8 mouse cellular contexts compared by ENCODE assay signal in genomic region chr19:29066981-29067471, GRCm38 (mm10). TPM values are rescaled to one million over a fixed set of nuclear protein-coding genes. Genes with fewer than 3 reads are reported as not detected.
DNase-seq lines count a peak whose midpoint lies in the region; ATAC-seq and TF ChIP-seq lines count a peak whose summit lies in the region.

No protein-coding gene starts in this region.

- ATAC-seq in common myeloid progenitor, adult 5-6 weeks (replicated peaks; ENCODE audit: low read depth, poor library complexity, severe bottlenecking) = peak; percentile 82
- peak; percentile 47 for ATAC-seq in intestine, postnatal 0 days
- ATAC-seq in lung, embryonic 14.5 days (ENCODE audit: insufficient read depth) = peak; percentile 68
- no peak for ATAC-seq in neural tube, embryonic 14.5 days (ENCODE audit: low read depth)

- no peaks in the 10 kb centered on the region for H3K27me3 ChIP-seq in intestine, postnatal 0 days (replicated peaks; ENCODE audit: control insufficient read depth, insufficient read depth, low read length)
- H3K27me3 ChIP-seq in lung, embryonic 14.5 days (ENCODE audit: insufficient read depth, low read length) = no peaks in the 10 kb centered on the region
- no peaks in the 10 kb centered on the region for H3K27me3 ChIP-seq in neural tube, embryonic 14.5 days (ENCODE audit: control insufficient read depth, insufficient read depth, low read length)

- WGBS in intestine, postnatal 0 days = 7% methylated on average over 11 of the region's 11 CpGs
- WGBS in lung, embryonic 14.5 days = 9% methylated on average over 11 of the region's 11 CpGs
- WGBS in neural tube, embryonic 14.5 days = 13% methylated on average over 11 of the region's 11 CpGs

- 0 out of 2 replicates have a peak overlapping the region, but pooled peaks have one; percentile 12 for H3K9ac ChIP-seq in intestine, postnatal 0 days (ENCODE audit: low read depth, low read length)
- 0 out of 2 replicates have a peak overlapping the region, but pooled peaks have one; percentile 13 for H3K9ac ChIP-seq in lung, embryonic 14.5 days
- H3K9ac ChIP-seq in neural tube, embryonic 14.5 days (replicated peaks; ENCODE audit: low read depth, low read length) = no peak overlapping the region; the same call in 1 of the 2 replicates

- DNase-seq in 416B (ENCODE audit: low read depth) = peak; percentile 90
- peak; percentile 25 for DNase-seq in MN1 (ENCODE audit: low spot score)
- peak; percentile 93 to 95 for DNase-seq in heart, adult 18-20 months
- DNase-seq in lung, embryonic 14.5 days = peak; percentile 83
- DNase-seq in thymus, postnatal 25 days = peak; percentile 65

- H3K4me3 ChIP-seq in intestine, postnatal 0 days (ENCODE audit: low read depth, low read length) = peak overlapping the region; percentile 23
- peak overlapping the region; percentile 5; the same call in 1 of the 2 replicates for H3K4me3 ChIP-seq in lung, embryonic 14.5 days (ENCODE audit: low read depth, low read length)
- H3K4me3 ChIP-seq in neural tube, embryonic 14.5 days (ENCODE audit: low read depth, low read length) = no peak overlapping the region

- H3K9me3 ChIP-seq in intestine, postnatal 0 days (ENCODE audit: control insufficient read depth) = no peaks in the 10 kb centered on the region
- H3K9me3 ChIP-seq in lung, embryonic 14.5 days (ENCODE audit: low read depth, low read length) = no peaks in the 10 kb centered on the region
- H3K9me3 ChIP-seq in neural tube, embryonic 14.5 days (ENCODE audit: control insufficient read depth, low read length) = no peaks in the 10 kb centered on the region

- H3K36me3 ChIP-seq in intestine, postnatal 0 days (ENCODE audit: control insufficient read depth, insufficient read depth) = no peaks in the 10 kb centered on the region
- H3K36me3 ChIP-seq in lung, embryonic 14.5 days (ENCODE audit: insufficient read depth) = no peaks in the 10 kb centered on the region
- no peaks in the 10 kb centered on the region for H3K36me3 ChIP-seq in neural tube, embryonic 14.5 days (ENCODE audit: control insufficient read depth, insufficient read depth, low read length)

- peak overlapping the region; percentile 57 for H3K4me2 ChIP-seq in intestine, postnatal 0 days (replicated peaks; ENCODE audit: low read depth)
- H3K4me2 ChIP-seq in lung, embryonic 14.5 days = peak overlapping the region; percentile 49
- peak overlapping the region; percentile 23; the same call in 1 of the 2 replicates for H3K4me2 ChIP-seq in neural tube, embryonic 14.5 days (ENCODE audit: low read depth, low read length)

- TF ChIP-seq CTCF in intestine, postnatal 0 days (IDR thresholded peaks at IDR 0.05; ENCODE audit: low read depth) = no peak
- TF ChIP-seq CTCF in lung, embryonic 14.5 days (IDR thresholded peaks at IDR 0.05; ENCODE audit: low read depth) = no peak

- 0 out of 2 replicates have a peak, but pooled peaks cover 2% of the 10 kb centered on the region for H3K4me1 ChIP-seq in intestine, postnatal 0 days (replicated peaks; ENCODE audit: control insufficient read depth, insufficient read depth, low read length)
- H3K4me1 ChIP-seq in lung, embryonic 14.5 days (ENCODE audit: insufficient read depth) = no peaks in the 10 kb centered on the region; the same call in 1 of the 2 replicates
- no peaks in the 10 kb centered on the region for H3K4me1 ChIP-seq in neural tube, embryonic 14.5 days (ENCODE audit: control insufficient read depth, insufficient read depth, low read length)

- peak overlapping the region; percentile 73 for H3K27ac ChIP-seq in intestine, postnatal 0 days (ENCODE audit: low read depth, low read length)
- H3K27ac ChIP-seq in lung, embryonic 14.5 days (ENCODE audit: low read depth) = peak overlapping the region; percentile 37
- no peak overlapping the region for H3K27ac ChIP-seq in neural tube, embryonic 14.5 days (ENCODE audit: low read depth, low read length)

RNA-seq across cellular contexts. Expression of gene Ak3, which starts 19.3 kb away (rescaled TPM):
- 45.1 and 55.2 TPM in 2 replicates for total RNA-seq in common myeloid progenitor, adult 5-6 weeks (2017)
- total RNA-seq in heart, adult 18-20 months (2021) = 10 to 100 TPM; 90.8 TPM
- 70.4 and 73.9 TPM in 2 replicates for polyA plus RNA-seq in intestine, postnatal 0 days (2015; fragmentation: Nextera tagmentation; extraction: Ambion mirVana)
- polyA plus RNA-seq in lung, embryonic 14.5 days (2014; fragmentation: Nextera tagmentation; extraction: Ambion mirVana) = 67.1 and 69.3 TPM in 2 replicates
- polyA plus RNA-seq in neural tube, embryonic 14.5 days (2014; fragmentation: Nextera tagmentation; extraction: Ambion mirVana) = 73.0 and 73.9 TPM in 2 replicates

RNA-seq across cellular contexts. Expression of gene Rcl1, which starts 34.1 kb away (rescaled TPM):
- total RNA-seq in common myeloid progenitor, adult 5-6 weeks (2017) = 80.3 and 97.2 TPM in 2 replicates
- total RNA-seq in heart, adult 18-20 months (2021) = 1 to 10 TPM; 4.2 to 5.9 TPM
- 16.0 and 17.4 TPM in 2 replicates for polyA plus RNA-seq in intestine, postnatal 0 days (2015; fragmentation: Nextera tagmentation; extraction: Ambion mirVana)
- polyA plus RNA-seq in lung, embryonic 14.5 days (2014; fragmentation: Nextera tagmentation; extraction: Ambion mirVana) = 60.7 and 61.5 TPM in 2 replicates
- polyA plus RNA-seq in neural tube, embryonic 14.5 days (2014; fragmentation: Nextera tagmentation; extraction: Ambion mirVana) = 36.0 and 36.1 TPM in 2 replicates

Comparison
In these comparisons a context has a peak if more than half of its experiments do, and no peak if none do; other contexts are left out.
1. DNase-seq: peak in every context shown above with its lines; median percentile 94 in heart, adult 18-20 months; 90 in 416B; 83 in lung, embryonic 14.5 days; 65 in thymus, postnatal 25 days; 25 in MN1.